Mouse (Mus musculus) liver, embryonic 14.5 days (tissue): ENCODE data around the gene Syt1.

ENCODE experiments used
- CTCF ChIP-seq: IDR thresholded peaks from 2 replicates; pipeline ENCODE4 v1.5.1; 2016; ENCODE audit warnings: antibody characterized with exemption, low read depth, control low read depth
- EP300 ChIP-seq: IDR thresholded peaks from 2 replicates; pipeline ENCODE4 v1.6.1; 2016; ENCODE audit warnings: antibody characterized with exemption, low read depth

DNA sequence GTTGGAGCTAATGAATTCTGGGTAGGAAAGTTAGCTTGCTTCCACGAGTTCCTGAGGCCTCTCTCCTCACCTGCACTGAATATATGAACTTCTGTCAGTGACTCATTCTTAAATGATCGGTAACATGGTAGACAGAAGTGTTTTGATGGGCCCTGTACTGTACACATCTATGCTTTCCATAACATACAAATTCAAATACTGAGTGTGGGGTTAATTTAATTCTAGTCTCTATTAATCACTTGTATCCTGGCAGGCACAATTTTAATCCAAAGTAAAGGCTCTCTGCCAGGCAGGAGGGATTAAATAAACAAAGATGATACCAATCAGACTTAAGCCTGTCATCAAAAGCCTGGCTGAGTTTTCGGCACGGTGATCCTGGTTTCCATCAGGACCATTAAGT is 136.1 kb downstream of the Syt1 start:
- TF ChIP-seq CTCF (no peak), EP300 (no peak)
